8 mouse cellular contexts compared by ENCODE assay signal in genomic region chr8:125226989-125227624, GRCm38 (mm10).
DNase-seq lines count a peak whose midpoint lies in the region; ATAC-seq and TF ChIP-seq lines count a peak whose summit lies in the region.

No protein-coding gene starts in this region.

- H3K4me3 ChIP-seq in heart, adult 2 months, result peak overlapping the region; percentile 16
- H3K4me3 ChIP-seq in intestine, postnatal 0 days (ENCODE audit: low read depth, low read length), result no peak overlapping the region
- H3K4me3 ChIP-seq in stomach, embryonic 16.5 days (replicated peaks; ENCODE audit: low read length), result no peak overlapping the region

- H3K4me1 ChIP-seq in heart, adult 2 months (ENCODE audit: control insufficient read depth, insufficient read depth, low read length), result peaks cover 27% of the 10 kb centered on the region
- no peaks in the 10 kb centered on the region; the same call in 1 of the 2 replicates for H3K4me1 ChIP-seq in intestine, postnatal 0 days (replicated peaks; ENCODE audit: control insufficient read depth, insufficient read depth, low read length)
- H3K4me1 ChIP-seq in stomach, embryonic 16.5 days (ENCODE audit: control insufficient read depth, insufficient read depth, low read length), result peaks cover 25% of the 10 kb centered on the region

- H3K27me3 ChIP-seq in heart, adult 2 months (ENCODE audit: control insufficient read depth, insufficient read depth, low read length), result no peaks in the 10 kb centered on the region
- no peaks in the 10 kb centered on the region for H3K27me3 ChIP-seq in intestine, postnatal 0 days (replicated peaks; ENCODE audit: control insufficient read depth, insufficient read depth, low read length)
- no peaks in the 10 kb centered on the region for H3K27me3 ChIP-seq in stomach, embryonic 16.5 days (ENCODE audit: control insufficient read depth, insufficient read depth, low read length)

- 0 out of 2 replicates have a peak overlapping the region, but pooled peaks have one; percentile 17 for H3K4me2 ChIP-seq in intestine, postnatal 0 days (replicated peaks; ENCODE audit: low read depth)
- peak overlapping the region; percentile 20; the same call in 1 of the 2 replicates for H3K4me2 ChIP-seq in stomach, embryonic 16.5 days (ENCODE audit: low read depth, low read length)

- no peaks in the 10 kb centered on the region for H3K9me3 ChIP-seq in intestine, postnatal 0 days (ENCODE audit: control insufficient read depth)
- H3K9me3 ChIP-seq in stomach, embryonic 16.5 days (replicated peaks; ENCODE audit: control insufficient read depth, low read length), result no peaks in the 10 kb centered on the region

- WGBS in heart, adult 2 months, result 24% methylated on average over 14 of the region's 14 CpGs
- 23% methylated on average over 14 of the region's 14 CpGs for WGBS in intestine, postnatal 0 days
- 38% methylated on average over 14 of the region's 14 CpGs for WGBS in stomach, embryonic 16.5 days

- peak overlapping the region; percentile 61 for H3K27ac ChIP-seq in heart, adult 2 months
- no peak overlapping the region for H3K27ac ChIP-seq in intestine, postnatal 0 days (ENCODE audit: low read depth, low read length)
- 0 out of 2 replicates have a peak overlapping the region, but pooled peaks have one; percentile 19 for H3K27ac ChIP-seq in stomach, embryonic 16.5 days (ENCODE audit: low read length)

- peak; percentile 32; the same call in 1 of the 2 replicates for TF ChIP-seq CTCF in heart, adult 2 months (IDR thresholded peaks at IDR 0.05)
- TF ChIP-seq CTCF in intestine, postnatal 0 days (IDR thresholded peaks at IDR 0.05; ENCODE audit: low read depth), result 0 out of 2 replicates have a peak, but pooled peaks have one; percentile 20

- no peak; the same call in 1 of the 2 replicates for ATAC-seq in monocyte, adult 5-6 weeks (replicated peaks; ENCODE audit: insufficient number of reproducible peaks, low FRiP score, low TSS enrichment, poor library complexity, severe bottlenecking)
- no peak for ATAC-seq in intestine, postnatal 0 days
- ATAC-seq in stomach, embryonic 16.5 days (ENCODE audit: insufficient read depth, low FRiP score), result no peak
- no peak for ATAC-seq in frontal cortex, adult (ENCODE audit: low TSS enrichment)

- H3K79me2 ChIP-seq in heart, adult 2 months (replicated peaks; ENCODE audit: control insufficient read depth, insufficient read depth, low read length), result no peaks in the 10 kb centered on the region

- peak overlapping the region; percentile 13; the same call in 1 of the 2 replicates for H3K9ac ChIP-seq in heart, adult 2 months (ENCODE audit: low read depth, low read length)
- H3K9ac ChIP-seq in intestine, postnatal 0 days (ENCODE audit: low read depth, low read length), result no peak overlapping the region
- no peak overlapping the region; the same call in 1 of the 2 replicates for H3K9ac ChIP-seq in stomach, embryonic 16.5 days (ENCODE audit: low read length)

- TF ChIP-seq POLR2A in heart, adult 2 months (IDR thresholded peaks at IDR 0.05; ENCODE audit: insufficient read depth, low read depth, low read length), result no peak; the same call in 1 of the 2 replicates

- DNase-seq in monocyte, adult 2 months (ENCODE audit: low read depth in 1 of 2, low spot score in 2 of 2), result peak; percentile 17 to 29
- DNase-seq in heart, adult 2 months, result peak; percentile 63 to 78
- peak; percentile 72 for DNase-seq in lung, postnatal 25 days (ENCODE audit: low spot score)
- no peak for DNase-seq in c-Kit-positive CD71-positive TER-119-positive erythroid progenitor cells, embryonic 14.5 days (ENCODE audit: low spot score)

- peaks cover 3% of the 10 kb centered on the region; the same call in 1 of the 2 replicates for H3K36me3 ChIP-seq in heart, adult 2 months (ENCODE audit: control insufficient read depth, insufficient read depth, low read length)
- no peaks in the 10 kb centered on the region for H3K36me3 ChIP-seq in intestine, postnatal 0 days (ENCODE audit: control insufficient read depth, insufficient read depth)
- no peaks in the 10 kb centered on the region for H3K36me3 ChIP-seq in stomach, embryonic 16.5 days (ENCODE audit: control insufficient read depth, insufficient read depth, low read length)

- TF ChIP-seq EP300 in heart, adult 2 months (IDR thresholded peaks at IDR 0.05; ENCODE audit: insufficient read depth, low read depth, low read length), result peak; percentile 96

- intact Hi-C loops in heart, adult 2 months (cut with DNase I), result loop anchor here (1.0 kb wide), 1 partner anchor 30 kb away; no protein-coding TSS in a partner anchor
